Mouse (Mus musculus): ENCODE results near the gene Mfap2. TPM values are rescaled to one million over a fixed set of nuclear protein-coding genes. Genes with fewer than 3 reads are reported as not detected.

Gene Mfap2
- 17.5 and 21.1 TPM in 2 replicates for polyA plus RNA-seq (2015; fragmentation: Nextera tagmentation; extraction: Ambion mirVana)

DNA sequence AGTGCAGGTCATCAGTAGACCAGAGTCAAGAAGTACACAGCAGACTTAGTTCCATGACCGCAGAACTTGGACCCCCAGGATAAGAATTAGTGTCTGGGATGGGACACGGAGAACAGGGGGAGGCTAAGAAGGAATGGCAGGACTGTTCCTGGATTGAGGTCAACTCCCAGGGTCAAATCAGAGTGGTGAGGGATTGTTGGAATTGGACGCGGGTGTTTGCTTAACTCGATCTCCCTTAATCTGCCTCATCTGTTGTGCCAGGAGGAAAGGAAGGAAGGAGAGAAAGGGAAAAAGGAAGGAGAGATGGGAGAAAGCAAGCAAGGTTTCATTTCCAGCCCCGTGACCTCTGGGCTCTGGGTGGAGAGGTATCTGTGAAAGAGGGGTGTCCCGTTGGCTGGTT is at the start of gene Mfap2:
Mfap2 (plus strand) TSS at position 301 of the 400 bp plus-strand sequence.
- H3K27ac ChIP-seq (replicated peaks) = no peak within 1 kb of the TSS
- peaks cover 40% of the 10 kb centered on the region for H3K27me3 ChIP-seq
- ATAC-seq (ENCODE audit: insufficient read depth) = no peak
- 0 out of 2 replicates have a peak within 1 kb of the TSS, but pooled peaks have one; percentile 6 for H3K9ac ChIP-seq
- H3K4me1 ChIP-seq (replicated peaks) = peaks cover 19% of the 10 kb centered on the region
- 18% methylated on average over 7 of the region's 7 CpGs for WGBS (ENCODE audit: insufficient replicate concordance)
- peaks cover 20% of the 10 kb centered on the region for H3K36me3 ChIP-seq (replicated peaks)
- peak within 1 kb of the TSS; percentile 36 for H3K4me3 ChIP-seq (replicated peaks)
- no peaks in the 10 kb centered on the region for H3K9me3 ChIP-seq (replicated peaks)
- peak within 1 kb of the TSS; percentile 59 for H3K4me2 ChIP-seq

DNA sequence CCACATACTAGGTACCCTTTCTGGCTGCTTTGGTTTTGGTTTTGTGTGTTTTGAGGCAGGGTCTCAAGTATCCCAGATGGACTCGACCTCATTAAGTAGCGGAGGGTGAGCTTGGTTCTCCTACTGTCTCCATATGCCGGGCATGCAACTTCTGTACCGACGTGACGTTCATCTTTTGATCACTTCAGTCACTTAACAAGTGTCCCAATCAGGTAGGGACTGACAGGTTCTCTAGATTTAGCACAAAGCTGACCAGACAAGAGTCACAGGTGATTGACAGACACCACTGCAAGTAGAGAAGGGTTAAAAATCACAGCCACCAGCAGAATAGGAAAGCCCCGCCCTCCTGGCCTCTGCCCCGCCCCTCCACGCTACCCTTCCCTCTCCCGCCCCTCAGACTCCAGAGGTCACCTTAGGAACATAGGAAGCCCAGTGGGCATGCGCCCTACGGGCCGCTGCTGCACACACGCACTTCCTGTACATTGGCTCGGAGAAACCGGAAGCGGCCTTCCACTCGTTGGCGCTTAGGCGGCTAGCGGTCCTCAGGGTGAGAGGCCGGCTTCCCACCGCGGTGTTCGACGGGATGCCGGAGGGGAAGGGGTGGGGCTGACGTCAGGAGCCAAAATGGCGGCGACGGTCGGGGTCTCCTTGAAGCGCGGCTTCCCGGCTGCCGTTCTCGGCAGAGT is 49.3 kb upstream of the Mfap2 start, which contains the start of gene Sdhb:
Sdhb (plus strand) TSS at position 423 of the 686 bp plus-strand sequence.
- peak within 1 kb of the TSS; percentile 80 for H3K9ac ChIP-seq
- no peaks in the 10 kb centered on the region for H3K9me3 ChIP-seq (replicated peaks)
- ATAC-seq (ENCODE audit: insufficient read depth) = peak; percentile 95
- H3K4me2 ChIP-seq = peak within 1 kb of the TSS; percentile 87
- H3K27me3 ChIP-seq = peaks cover 12% of the 10 kb centered on the region
- H3K36me3 ChIP-seq (replicated peaks) = no peaks in the 10 kb centered on the region
- peak within 1 kb of the TSS; percentile 85 for H3K4me3 ChIP-seq (replicated peaks)
- peaks cover 54% of the 10 kb centered on the region for H3K4me1 ChIP-seq (replicated peaks)
- 5% methylated on average over 37 of the region's 37 CpGs for WGBS (ENCODE audit: insufficient replicate concordance)
- peak within 1 kb of the TSS; percentile 81 for H3K27ac ChIP-seq (replicated peaks)

GRCm38 (mm10) chr4:140961467-140962206 is 48.6 kb upstream of the Mfap2 start:
- Histone ChIP-seq H3K4me3 (replicated peaks) (peak overlapping the region; percentile 85), H3K9ac (peak overlapping the region; percentile 80), H3K9me3 (replicated peaks) (no peaks in the 10 kb centered on the region), H3K27ac (replicated peaks) (peak overlapping the region; percentile 81), H3K27me3 (peaks cover 12% of the 10 kb centered on the region), H3K4me2 (peak overlapping the region; percentile 87), H3K4me1 (replicated peaks) (peaks cover 59% of the 10 kb centered on the region), H3K36me3 (replicated peaks) (peaks cover 4% of the 10 kb centered on the region; the same call in 1 of the 2 replicates)
- ATAC-seq (ENCODE audit: insufficient read depth) = peak; percentile 37
- WGBS (ENCODE audit: insufficient replicate concordance) = 1% methylated on average over 38 of the region's 38 CpGs

GRCm38 (mm10) chr4:140962207-140962909 is 47.9 kb upstream of the Mfap2 start:
- no peak for ATAC-seq (ENCODE audit: insufficient read depth)
- 29% methylated on average over 8 of the region's 8 CpGs for WGBS (ENCODE audit: insufficient replicate concordance)
- Histone ChIP-seq H3K27ac (replicated peaks) (peak overlapping the region; percentile 81), H3K9ac (peak overlapping the region; percentile 80), H3K4me1 (replicated peaks) (peaks cover 58% of the 10 kb centered on the region), H3K36me3 (replicated peaks) (peaks cover 11% of the 10 kb centered on the region), H3K27me3 (peaks cover 4% of the 10 kb centered on the region), H3K4me3 (replicated peaks) (peak overlapping the region; percentile 85), H3K4me2 (peak overlapping the region; percentile 87), H3K9me3 (replicated peaks) (no peaks in the 10 kb centered on the region)

- H3K9ac ChIP-seq = no peak overlapping the region
- peaks cover 17% of the 10 kb centered on the region for H3K36me3 ChIP-seq (replicated peaks)
- WGBS (ENCODE audit: insufficient replicate concordance) = 25% methylated on average over 5 of the region's 5 CpGs
- no peaks in the 10 kb centered on the region for H3K9me3 ChIP-seq (replicated peaks)
- peak overlapping the region; percentile 72 for H3K27ac ChIP-seq (replicated peaks)
- no peak for ATAC-seq (ENCODE audit: insufficient read depth)
- no peaks in the 10 kb centered on the region for H3K27me3 ChIP-seq
- H3K4me1 ChIP-seq (replicated peaks) = peaks cover 54% of the 10 kb centered on the region
- peak overlapping the region; percentile 87 for H3K4me2 ChIP-seq
- H3K4me3 ChIP-seq (replicated peaks) = peak overlapping the region; percentile 85; the same call in 1 of the 2 replicates
Measured at GRCm38 (mm10) chr4:140962950-140963349, 47.3 kb upstream of the Mfap2 start.

DNA sequence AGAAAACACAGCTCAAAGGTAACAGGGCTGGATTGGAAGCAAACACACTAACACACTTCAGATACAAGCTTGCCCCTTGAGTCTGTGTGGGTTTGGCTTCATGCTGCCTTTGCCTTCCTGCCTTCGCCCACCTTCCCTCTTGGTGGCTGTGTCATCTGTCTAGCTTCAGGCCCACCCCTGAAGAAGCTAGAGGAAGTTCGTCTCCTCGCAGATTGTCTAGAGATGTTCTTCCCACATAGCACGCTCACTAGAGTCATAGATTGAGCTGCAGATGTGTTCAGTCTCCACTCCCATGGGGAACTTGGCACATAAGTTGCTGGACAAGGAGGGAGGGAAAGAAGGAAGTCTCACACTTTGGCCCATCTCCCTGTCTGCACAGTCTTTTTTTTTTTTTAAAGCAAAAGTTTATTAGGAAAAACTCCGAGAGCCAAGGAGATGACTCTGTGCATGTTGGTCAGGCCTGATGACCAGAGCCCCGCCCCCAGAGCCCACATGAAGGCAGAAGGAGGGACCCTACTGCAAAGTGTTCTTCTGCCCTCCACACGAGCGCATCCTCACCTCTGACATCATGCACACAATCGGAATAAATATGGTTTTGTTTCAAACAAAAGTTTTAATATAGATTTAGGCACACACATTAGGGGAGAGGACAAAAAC is 46.1 kb upstream of the Mfap2 start:
- H3K36me3 ChIP-seq (replicated peaks) = peaks cover 20% of the 10 kb centered on the region
- WGBS (ENCODE audit: insufficient replicate concordance) = 59% methylated on average over 9 of the region's 9 CpGs
- H3K9ac ChIP-seq = no peak overlapping the region
- ATAC-seq (ENCODE audit: insufficient read depth) = no peak
- no peak overlapping the region for H3K4me2 ChIP-seq
- peaks cover 54% of the 10 kb centered on the region for H3K4me1 ChIP-seq (replicated peaks)
- H3K4me3 ChIP-seq (replicated peaks) = no peak overlapping the region
- no peaks in the 10 kb centered on the region for H3K9me3 ChIP-seq (replicated peaks)
- no peaks in the 10 kb centered on the region for H3K27me3 ChIP-seq
- no peak overlapping the region for H3K27ac ChIP-seq (replicated peaks)

GRCm38 (mm10) chr4:140964620-140965019 is 45.6 kb upstream of the Mfap2 start:
- Histone ChIP-seq H3K27me3 (no peaks in the 10 kb centered on the region), H3K27ac (replicated peaks) (no peak overlapping the region), H3K4me1 (replicated peaks) (peaks cover 53% of the 10 kb centered on the region), H3K4me3 (replicated peaks) (no peak overlapping the region), H3K36me3 (replicated peaks) (peaks cover 24% of the 10 kb centered on the region), H3K9ac (no peak overlapping the region), H3K9me3 (replicated peaks) (no peaks in the 10 kb centered on the region), H3K4me2 (no peak overlapping the region)
- ATAC-seq (ENCODE audit: insufficient read depth) = no peak
- 19% methylated on average over 7 of the region's 7 CpGs for WGBS (ENCODE audit: insufficient replicate concordance)

GRCm38 (mm10) chr4:140967386-140968159 is 42.6 kb upstream of the Mfap2 start:
- H3K4me3 ChIP-seq (replicated peaks) = no peak overlapping the region
- no peak overlapping the region for H3K27ac ChIP-seq (replicated peaks)
- WGBS (ENCODE audit: insufficient replicate concordance) = 78% methylated on average over 11 of the region's 11 CpGs

DNA sequence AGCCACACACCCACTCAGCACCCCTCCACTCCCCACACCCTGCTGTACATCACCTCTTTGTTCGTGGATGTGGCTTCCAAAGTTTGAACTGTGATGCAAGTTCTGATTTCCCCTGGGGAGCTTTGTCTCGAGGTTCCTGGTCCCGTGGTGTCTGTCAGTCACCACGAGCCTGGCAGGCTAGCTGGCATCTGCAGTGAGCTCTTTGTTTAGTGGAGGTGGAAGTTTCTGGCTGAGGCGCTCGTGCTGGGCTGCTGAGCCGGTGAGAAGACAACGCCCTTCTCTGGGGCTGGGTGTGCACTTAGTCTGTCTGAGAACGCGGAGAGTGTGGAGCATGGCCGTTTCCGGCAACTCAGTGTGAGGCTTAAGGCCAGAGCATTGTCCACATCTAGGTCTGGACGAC is 38.5 kb upstream of the Mfap2 start:
- 70% methylated on average over 13 of the region's 13 CpGs for WGBS (ENCODE audit: insufficient replicate concordance)
- no peak overlapping the region for H3K9ac ChIP-seq
- H3K27me3 ChIP-seq = no peaks in the 10 kb centered on the region
- H3K4me1 ChIP-seq (replicated peaks) = peaks cover 11% of the 10 kb centered on the region
- no peak overlapping the region for H3K4me2 ChIP-seq
- no peak for ATAC-seq (ENCODE audit: insufficient read depth)
- H3K27ac ChIP-seq (replicated peaks) = no peak overlapping the region
- peaks cover 87% of the 10 kb centered on the region for H3K36me3 ChIP-seq (replicated peaks)
- H3K4me3 ChIP-seq (replicated peaks) = no peak overlapping the region
- no peaks in the 10 kb centered on the region for H3K9me3 ChIP-seq (replicated peaks)

More at GRCm38 (mm10) chr4:140967386-140968159, 42.6 kb upstream of the Mfap2 start:
- Histone ChIP-seq H3K27me3 (no peaks in the 10 kb centered on the region), H3K9me3 (replicated peaks) (no peaks in the 10 kb centered on the region), H3K4me1 (replicated peaks) (peaks cover 27% of the 10 kb centered on the region), H3K36me3 (replicated peaks) (peaks cover 51% of the 10 kb centered on the region), H3K4me2 (no peak overlapping the region), H3K9ac (no peak overlapping the region)
- no peak for ATAC-seq (ENCODE audit: insufficient read depth)

DNA sequence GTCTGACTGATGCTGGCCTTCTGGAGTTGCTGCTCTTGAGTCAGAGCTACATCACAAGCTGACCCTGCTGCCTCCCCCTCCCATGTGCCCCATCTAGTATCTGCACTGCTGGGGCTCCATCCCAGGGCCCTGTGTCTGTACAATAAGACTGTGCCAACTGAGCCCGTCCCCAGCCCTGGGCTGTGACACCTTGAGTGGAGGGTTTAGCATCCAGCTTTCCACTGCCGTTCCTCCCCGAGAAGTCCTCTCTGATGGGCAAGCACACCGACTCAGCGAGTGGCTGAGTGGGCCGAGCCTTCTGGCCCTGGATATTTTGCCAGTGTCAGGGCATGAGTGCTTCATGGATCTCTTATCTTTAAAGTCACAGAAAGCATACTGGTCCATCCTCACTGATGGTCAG is 35.8 kb upstream of the Mfap2 start:
- Histone ChIP-seq H3K4me2 (no peak overlapping the region), H3K36me3 (replicated peaks) (peaks cover 80% of the 10 kb centered on the region), H3K27ac (replicated peaks) (no peak overlapping the region), H3K27me3 (no peaks in the 10 kb centered on the region), H3K4me3 (replicated peaks) (no peak overlapping the region), H3K9ac (no peak overlapping the region), H3K9me3 (replicated peaks) (no peaks in the 10 kb centered on the region), H3K4me1 (replicated peaks) (peaks cover 31% of the 10 kb centered on the region)
- no peak for ATAC-seq (ENCODE audit: insufficient read depth)
- 84% methylated on average over 6 of the region's 6 CpGs for WGBS (ENCODE audit: insufficient replicate concordance)

Measured in liver, embryonic 15.5 days (tissue).